Mouse (Mus musculus): ENCODE data around the gene Phf21a. TPM values are rescaled to one million over a fixed set of nuclear protein-coding genes. Genes with fewer than 3 reads are reported as not detected.
A peak's percentile ranks its signal among the peaks of the same experiment; 100 is the strongest.
"Not testable (repeated sequence)": the region's sequence is repeated elsewhere in the genome, so short reads cannot be mapped to it uniquely, and the experiment has no call there.

Phf21a gene
- polyA plus RNA-seq, 1 experiment from 2014 or later: 35.4 TPM

GRCm38 (mm10) chr2:92141073-92141472 is 48.2 kb downstream of the Phf21a start:
- H3K4me2 ChIP-seq (ENCODE audit: low read length): no peak overlapping the region
- H3K4me3 ChIP-seq (replicated peaks; ENCODE audit: low read depth, low read length): no peak overlapping the region
- no peaks in the 10 kb centered on the region for H3K27me3 ChIP-seq (ENCODE audit: control insufficient read depth, insufficient read depth, low read length)
- H3K9me3 ChIP-seq (ENCODE audit: control insufficient read depth, low read length): no peaks in the 10 kb centered on the region
- 29% methylated on average over 11 of the region's 11 CpGs for WGBS
- H3K27ac ChIP-seq (replicated peaks; ENCODE audit: low read depth, low read length): no peak overlapping the region
- H3K9ac ChIP-seq (replicated peaks; ENCODE audit: low read length): no peak overlapping the region
- no peaks in the 10 kb centered on the region for H3K36me3 ChIP-seq (ENCODE audit: control insufficient read depth, insufficient read depth, low read length)
- DNase-seq (peak; percentile 13), ATAC-seq (ENCODE audit: low FRiP score, low TSS enrichment) (no peak)
- H3K4me1 ChIP-seq (ENCODE audit: control insufficient read depth, insufficient read depth, low read length): no peaks in the 10 kb centered on the region

GRCm38 (mm10) chr2:92143932-92144331 is 51.0 kb downstream of the Phf21a start:
- no peak overlapping the region for H3K27ac ChIP-seq (replicated peaks; ENCODE audit: low read depth, low read length)
- no peak overlapping the region for H3K4me2 ChIP-seq (ENCODE audit: low read length)
- ATAC-seq (ENCODE audit: low FRiP score, low TSS enrichment): no peak
- DNase-seq: no peak
- WGBS: 31% methylated on average over 5 of the region's 5 CpGs
- H3K4me1 ChIP-seq (ENCODE audit: control insufficient read depth, insufficient read depth, low read length): no peaks in the 10 kb centered on the region
- H3K4me3 ChIP-seq (replicated peaks; ENCODE audit: low read depth, low read length): no peak overlapping the region
- H3K9me3 ChIP-seq (ENCODE audit: control insufficient read depth, low read length): no peaks in the 10 kb centered on the region
- no peaks in the 10 kb centered on the region for H3K27me3 ChIP-seq (ENCODE audit: control insufficient read depth, insufficient read depth, low read length)
- H3K9ac ChIP-seq (replicated peaks; ENCODE audit: low read length): no peak overlapping the region
- no peaks in the 10 kb centered on the region for H3K36me3 ChIP-seq (ENCODE audit: control insufficient read depth, insufficient read depth, low read length)

- H3K9ac ChIP-seq (replicated peaks; ENCODE audit: low read length); ATAC-seq (ENCODE audit: low FRiP score, low TSS enrichment); H3K4me3 ChIP-seq (replicated peaks; ENCODE audit: low read depth, low read length); H3K4me2 ChIP-seq (ENCODE audit: low read length); H3K27me3 ChIP-seq (ENCODE audit: control insufficient read depth, insufficient read depth, low read length); H3K36me3 ChIP-seq (ENCODE audit: control insufficient read depth, insufficient read depth, low read length); H3K4me1 ChIP-seq (ENCODE audit: control insufficient read depth, insufficient read depth, low read length); DNase-seq; H3K9me3 ChIP-seq (ENCODE audit: control insufficient read depth, low read length); H3K27ac ChIP-seq (replicated peaks; ENCODE audit: low read depth, low read length): not testable (repeated sequence)
- WGBS: 89% methylated on average over 5 of the region's 5 CpGs
Observed at GRCm38 (mm10) chr2:92147925-92148750, 55.2 kb downstream of the Phf21a start.

- DNase-seq (no peak), ATAC-seq (ENCODE audit: low FRiP score, low TSS enrichment) (no peak)
- Histone ChIP-seq H3K4me3 (replicated peaks; ENCODE audit: low read depth, low read length) (no peak overlapping the region), H3K9me3 (ENCODE audit: control insufficient read depth, low read length) (no peaks in the 10 kb centered on the region), H3K36me3 (ENCODE audit: control insufficient read depth, insufficient read depth, low read length) (no peaks in the 10 kb centered on the region), H3K4me2 (ENCODE audit: low read length) (no peak overlapping the region), H3K27ac (replicated peaks; ENCODE audit: low read depth, low read length) (no peak overlapping the region), H3K9ac (replicated peaks; ENCODE audit: low read length) (no peak overlapping the region), H3K4me1 (ENCODE audit: control insufficient read depth, insufficient read depth, low read length) (no peaks in the 10 kb centered on the region), H3K27me3 (ENCODE audit: control insufficient read depth, insufficient read depth, low read length) (no peaks in the 10 kb centered on the region)
- 66% methylated on average over 10 of the region's 10 CpGs for WGBS
Observed at GRCm38 (mm10) chr2:92164291-92164690, 71.4 kb downstream of the Phf21a start.

GRCm38 (mm10) chr2:92166950-92167349 is 74.0 kb downstream of the Phf21a start:
- Histone ChIP-seq H3K9ac (replicated peaks; ENCODE audit: low read length) (no peak overlapping the region), H3K27ac (replicated peaks; ENCODE audit: low read depth, low read length) (no peak overlapping the region), H3K4me1 (ENCODE audit: control insufficient read depth, insufficient read depth, low read length) (no peaks in the 10 kb centered on the region), H3K9me3 (ENCODE audit: control insufficient read depth, low read length) (no peaks in the 10 kb centered on the region), H3K4me2 (ENCODE audit: low read length) (no peak overlapping the region), H3K27me3 (ENCODE audit: control insufficient read depth, insufficient read depth, low read length) (no peaks in the 10 kb centered on the region), H3K36me3 (ENCODE audit: control insufficient read depth, insufficient read depth, low read length) (no peaks in the 10 kb centered on the region), H3K4me3 (replicated peaks; ENCODE audit: low read depth, low read length) (no peak overlapping the region)
- 81% methylated on average over 7 of the region's 7 CpGs for WGBS
- DNase-seq: no peak
- ATAC-seq (ENCODE audit: low FRiP score, low TSS enrichment): no peak

GRCm38 (mm10) chr2:92171046-92171643 is 78.2 kb downstream of the Phf21a start:
- Histone ChIP-seq H3K36me3 (ENCODE audit: control insufficient read depth, insufficient read depth, low read length) (no peaks in the 10 kb centered on the region), H3K9me3 (ENCODE audit: control insufficient read depth, low read length) (no peaks in the 10 kb centered on the region), H3K27me3 (ENCODE audit: control insufficient read depth, insufficient read depth, low read length) (no peaks in the 10 kb centered on the region), H3K4me1 (ENCODE audit: control insufficient read depth, insufficient read depth, low read length) (peaks cover 3% of the 10 kb centered on the region; the same call in 1 of the 2 replicates), H3K4me3 (replicated peaks; ENCODE audit: low read depth, low read length) (no peak overlapping the region), H3K4me2 (ENCODE audit: low read length) (no peak overlapping the region), H3K27ac (replicated peaks; ENCODE audit: low read depth, low read length) (no peak overlapping the region), H3K9ac (replicated peaks; ENCODE audit: low read length) (no peak overlapping the region)
- ATAC-seq (ENCODE audit: low FRiP score, low TSS enrichment): no peak
- 80% methylated on average over 8 of the region's 8 CpGs for whole genome bisulfite sequencing
- DNase-seq: no peak

DNA sequence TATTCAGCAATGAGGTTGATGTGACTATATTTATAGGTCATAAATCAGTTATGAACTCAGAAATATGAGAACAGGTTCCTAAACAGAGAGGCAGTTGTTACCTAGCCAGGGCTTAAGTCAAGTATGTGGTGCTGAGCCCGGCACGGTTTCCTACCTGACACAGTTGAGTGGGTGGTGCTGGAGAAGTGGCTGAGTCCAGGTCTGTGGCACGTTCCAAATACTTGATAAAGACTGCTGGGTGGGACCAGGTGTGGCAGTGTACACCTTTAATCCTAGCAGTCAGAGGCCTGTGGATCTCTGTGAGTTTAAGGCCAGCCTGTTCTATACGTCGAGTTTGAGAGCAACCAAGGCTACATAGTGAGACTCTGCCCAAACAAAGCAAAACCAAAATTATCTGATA is 79.4 kb downstream of the Phf21a start:
- no peaks in the 10 kb centered on the region for H3K36me3 ChIP-seq (ENCODE audit: control insufficient read depth, insufficient read depth, low read length)
- no peak overlapping the region for H3K4me3 ChIP-seq (replicated peaks; ENCODE audit: low read depth, low read length)
- no peaks in the 10 kb centered on the region for H3K9me3 ChIP-seq (ENCODE audit: control insufficient read depth, low read length)
- H3K27me3 ChIP-seq (ENCODE audit: control insufficient read depth, insufficient read depth, low read length): no peaks in the 10 kb centered on the region
- 92% methylated on average over 5 of the region's 5 CpGs for WGBS
- H3K4me2 ChIP-seq (ENCODE audit: low read length): no peak overlapping the region
- no peak for ATAC-seq (ENCODE audit: low FRiP score, low TSS enrichment)
- H3K4me1 ChIP-seq (ENCODE audit: control insufficient read depth, insufficient read depth, low read length): peaks cover 3% of the 10 kb centered on the region; the same call in 1 of the 2 replicates
- H3K27ac ChIP-seq (replicated peaks; ENCODE audit: low read depth, low read length): no peak overlapping the region
- no peak overlapping the region for H3K9ac ChIP-seq (replicated peaks; ENCODE audit: low read length)
- DNase-seq: no peak

- 91% methylated on average over 4 of the region's 4 CpGs for WGBS
- Histone ChIP-seq H3K4me1 (ENCODE audit: control insufficient read depth, insufficient read depth, low read length) (peaks cover 3% of the 10 kb centered on the region; the same call in 1 of the 2 replicates), H3K4me2 (ENCODE audit: low read length) (no peak overlapping the region), H3K36me3 (ENCODE audit: control insufficient read depth, insufficient read depth, low read length) (no peaks in the 10 kb centered on the region), H3K27ac (replicated peaks; ENCODE audit: low read depth, low read length) (no peak overlapping the region), H3K4me3 (replicated peaks; ENCODE audit: low read depth, low read length) (no peak overlapping the region), H3K9me3 (ENCODE audit: control insufficient read depth, low read length) (no peaks in the 10 kb centered on the region), H3K9ac (replicated peaks; ENCODE audit: low read length) (no peak overlapping the region), H3K27me3 (ENCODE audit: control insufficient read depth, insufficient read depth, low read length) (no peaks in the 10 kb centered on the region)
- ATAC-seq (ENCODE audit: low FRiP score, low TSS enrichment): no peak
- DNase-seq: no peak
Observed at GRCm38 (mm10) chr2:92173186-92173585, 80.3 kb downstream of the Phf21a start.

DNA sequence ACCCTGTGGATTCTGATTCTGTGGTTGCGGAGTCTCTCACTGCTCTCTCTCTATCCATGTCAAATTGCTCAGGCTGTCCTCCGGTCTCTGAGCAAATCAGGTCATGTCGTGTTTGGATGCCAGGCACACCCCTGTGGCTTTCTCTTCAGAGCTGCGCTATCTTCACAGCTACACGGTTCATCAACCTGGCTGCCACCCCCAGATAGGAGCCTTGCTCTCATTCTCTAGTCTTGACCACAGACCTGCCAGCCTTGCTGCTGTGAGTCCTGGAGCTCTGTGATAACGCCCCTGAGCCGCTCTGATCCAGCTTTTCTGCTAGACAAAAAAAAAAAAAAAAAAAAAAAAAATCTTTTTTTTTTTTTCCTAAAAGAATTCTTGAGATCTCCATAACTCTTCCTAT is 81.3 kb downstream of the Phf21a start:
- H3K4me1 ChIP-seq (ENCODE audit: control insufficient read depth, insufficient read depth, low read length): peaks cover 3% of the 10 kb centered on the region; the same call in 1 of the 2 replicates
- ATAC-seq (ENCODE audit: low FRiP score, low TSS enrichment) (no peak), DNase-seq (peak; percentile 24)
- WGBS: 38% methylated on average over 7 of the region's 7 CpGs
- H3K9ac ChIP-seq (replicated peaks; ENCODE audit: low read length): no peak overlapping the region
- no peaks in the 10 kb centered on the region for H3K27me3 ChIP-seq (ENCODE audit: control insufficient read depth, insufficient read depth, low read length)
- no peak overlapping the region for H3K27ac ChIP-seq (replicated peaks; ENCODE audit: low read depth, low read length)
- H3K4me3 ChIP-seq (replicated peaks; ENCODE audit: low read depth, low read length): no peak overlapping the region
- H3K36me3 ChIP-seq (ENCODE audit: control insufficient read depth, insufficient read depth, low read length): no peaks in the 10 kb centered on the region
- no peaks in the 10 kb centered on the region for H3K9me3 ChIP-seq (ENCODE audit: control insufficient read depth, low read length)
- H3K4me2 ChIP-seq (ENCODE audit: low read length): no peak overlapping the region
